Mouse (Mus musculus): ENCODE data around the gene Capza2. TPM values are rescaled to one million over a fixed set of nuclear protein-coding genes. Genes with fewer than 3 reads are reported as not detected.

Gene Capza2
- polyA plus RNA-seq, 1 experiment from 2014 or later = 223 TPM

DNA sequence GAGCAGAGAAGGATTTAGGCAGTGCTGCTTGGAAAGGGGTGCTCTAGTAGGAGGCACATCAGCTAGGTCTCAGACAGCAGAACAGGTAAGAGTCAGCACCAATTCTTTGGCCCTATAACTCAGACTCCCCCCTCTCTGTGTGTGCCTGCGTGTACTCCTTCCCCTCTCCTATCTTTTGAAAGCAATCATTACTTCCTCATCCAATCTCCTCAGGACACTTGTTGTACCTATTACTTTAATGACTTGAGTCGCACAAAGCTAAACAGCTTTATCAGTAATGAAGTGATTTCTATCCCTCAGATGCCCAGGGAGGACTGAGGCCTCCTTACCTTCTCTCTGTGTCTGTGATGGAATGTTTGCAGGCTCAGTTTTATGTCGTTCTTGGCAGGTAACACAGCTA is 10.1 kb downstream of the Capza2 start:
- Histone ChIP-seq H3K4me2 (no peak overlapping the region), H3K9ac (no peak overlapping the region), H3K27me3 (replicated peaks) (no peaks in the 10 kb centered on the region), H3K4me3 (no peak overlapping the region), H3K36me3 (peaks cover 14% of the 10 kb centered on the region), H3K4me1 (replicated peaks) (peaks cover 31% of the 10 kb centered on the region), H3K9me3 (replicated peaks) (no peaks in the 10 kb centered on the region), H3K27ac (ENCODE audit: poor library complexity, severe bottlenecking) (no peak overlapping the region)
- ATAC-seq (ENCODE audit: insufficient number of reproducible peaks, low FRiP score) = no peak
- 30% methylated on average over 3 of the region's 3 CpGs for WGBS

GRCm38 (mm10) chr6:17652132-17652531 is 16.1 kb downstream of the Capza2 start:
- no peaks in the 10 kb centered on the region for H3K4me1 ChIP-seq (replicated peaks)
- no peak overlapping the region for H3K4me3 ChIP-seq
- no peak for ATAC-seq (ENCODE audit: insufficient number of reproducible peaks, low FRiP score)
- no peak overlapping the region for H3K4me2 ChIP-seq
- H3K27ac ChIP-seq (ENCODE audit: poor library complexity, severe bottlenecking) = no peak overlapping the region
- no peaks in the 10 kb centered on the region for H3K27me3 ChIP-seq (replicated peaks)
- no peaks in the 10 kb centered on the region for H3K9me3 ChIP-seq (replicated peaks)
- H3K9ac ChIP-seq = no peak overlapping the region
- WGBS = 81% methylated on average over 2 of the region's 2 CpGs
- H3K36me3 ChIP-seq = peaks cover 27% of the 10 kb centered on the region

- Histone ChIP-seq H3K27me3 (replicated peaks) (no peaks in the 10 kb centered on the region), H3K36me3 (peaks cover 31% of the 10 kb centered on the region), H3K4me2 (no peak overlapping the region), H3K27ac (ENCODE audit: poor library complexity, severe bottlenecking) (no peak overlapping the region), H3K4me3 (no peak overlapping the region), H3K9ac (no peak overlapping the region), H3K4me1 (replicated peaks) (no peaks in the 10 kb centered on the region), H3K9me3 (replicated peaks) (no peaks in the 10 kb centered on the region)
- WGBS = 92% methylated on average over 2 of the region's 2 CpGs
- no peak for ATAC-seq (ENCODE audit: insufficient number of reproducible peaks, low FRiP score)
These were observed 19.0 kb downstream of the Capza2 start for GRCm38 (mm10) chr6:17655080-17655479.

- Histone ChIP-seq H3K4me3 (no peak overlapping the region), H3K9me3 (replicated peaks) (no peaks in the 10 kb centered on the region), H3K9ac (no peak overlapping the region), H3K4me2 (no peak overlapping the region), H3K36me3 (peaks cover 27% of the 10 kb centered on the region), H3K27me3 (replicated peaks) (no peaks in the 10 kb centered on the region), H3K4me1 (replicated peaks) (no peaks in the 10 kb centered on the region), H3K27ac (ENCODE audit: poor library complexity, severe bottlenecking) (no peak overlapping the region)
- ATAC-seq (ENCODE audit: insufficient number of reproducible peaks, low FRiP score) = no peak
- WGBS = 86% methylated on average over 1 of the region's 1 CpGs
These were observed 21.3 kb downstream of the Capza2 start for GRCm38 (mm10) chr6:17657308-17657707.

GRCm38 (mm10) chr6:17665348-17665747 is 29.3 kb downstream of the Capza2 start:
- no peak overlapping the region for H3K4me2 ChIP-seq
- H3K27me3 ChIP-seq (replicated peaks) = no peaks in the 10 kb centered on the region
- H3K36me3 ChIP-seq = peaks cover 51% of the 10 kb centered on the region
- ATAC-seq (ENCODE audit: insufficient number of reproducible peaks, low FRiP score) = no peak
- no peaks in the 10 kb centered on the region for H3K9me3 ChIP-seq (replicated peaks)
- H3K9ac ChIP-seq = no peak overlapping the region
- 89% methylated on average over 7 of the region's 7 CpGs for WGBS
- H3K4me1 ChIP-seq (replicated peaks) = no peaks in the 10 kb centered on the region
- H3K4me3 ChIP-seq = no peak overlapping the region
- no peak overlapping the region for H3K27ac ChIP-seq (ENCODE audit: poor library complexity, severe bottlenecking)

GRCm38 (mm10) chr6:17666024-17666423 is 30.0 kb downstream of the Capza2 start:
- Histone ChIP-seq H3K4me2 (no peak overlapping the region), H3K4me3 (no peak overlapping the region), H3K9me3 (replicated peaks) (no peaks in the 10 kb centered on the region), H3K4me1 (replicated peaks) (no peaks in the 10 kb centered on the region), H3K27ac (ENCODE audit: poor library complexity, severe bottlenecking) (no peak overlapping the region), H3K9ac (no peak overlapping the region), H3K27me3 (replicated peaks) (no peaks in the 10 kb centered on the region), H3K36me3 (peaks cover 56% of the 10 kb centered on the region)
- no peak for ATAC-seq (ENCODE audit: insufficient number of reproducible peaks, low FRiP score)

- no peaks in the 10 kb centered on the region for H3K9me3 ChIP-seq (replicated peaks)
- no peak overlapping the region for H3K4me3 ChIP-seq
- 87% methylated on average over 3 of the region's 3 CpGs for WGBS
- no peaks in the 10 kb centered on the region for H3K27me3 ChIP-seq (replicated peaks)
- no peak overlapping the region for H3K4me2 ChIP-seq
- H3K27ac ChIP-seq (ENCODE audit: poor library complexity, severe bottlenecking) = no peak overlapping the region
- ATAC-seq (ENCODE audit: insufficient number of reproducible peaks, low FRiP score) = no peak
- peaks cover 43% of the 10 kb centered on the region for H3K36me3 ChIP-seq
- H3K4me1 ChIP-seq (replicated peaks) = no peaks in the 10 kb centered on the region
- no peak overlapping the region for H3K9ac ChIP-seq
These were observed 31.8 kb downstream of the Capza2 start for GRCm38 (mm10) chr6:17667813-17668212.

DNA sequence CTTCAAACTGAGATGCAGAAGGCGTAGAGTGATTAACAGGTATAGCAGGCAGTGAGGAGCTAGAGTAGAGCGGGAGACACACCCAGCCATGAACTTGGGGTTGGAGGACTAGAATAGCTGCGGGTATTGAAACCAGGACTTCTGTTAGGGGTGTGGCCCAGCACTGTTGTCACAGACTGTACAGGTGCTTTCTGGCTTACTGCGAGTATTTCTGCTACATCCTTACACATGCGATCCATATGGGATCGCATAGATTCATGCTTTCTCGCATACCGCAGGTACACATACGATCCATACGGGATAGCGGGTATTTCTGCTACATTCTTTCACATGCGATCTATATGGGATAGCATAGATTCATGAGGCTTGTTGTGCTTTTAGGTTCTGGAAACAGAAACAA is 32.3 kb downstream of the Capza2 start:
- Histone ChIP-seq H3K27me3 (replicated peaks) (no peaks in the 10 kb centered on the region), H3K4me1 (replicated peaks) (no peaks in the 10 kb centered on the region), H3K36me3 (peaks cover 38% of the 10 kb centered on the region), H3K9ac (no peak overlapping the region), H3K27ac (ENCODE audit: poor library complexity, severe bottlenecking) (no peak overlapping the region), H3K4me3 (no peak overlapping the region), H3K4me2 (no peak overlapping the region), H3K9me3 (replicated peaks) (no peaks in the 10 kb centered on the region)
- WGBS = 95% methylated on average over 12 of the region's 12 CpGs
- no peak for ATAC-seq (ENCODE audit: insufficient number of reproducible peaks, low FRiP score)

DNA sequence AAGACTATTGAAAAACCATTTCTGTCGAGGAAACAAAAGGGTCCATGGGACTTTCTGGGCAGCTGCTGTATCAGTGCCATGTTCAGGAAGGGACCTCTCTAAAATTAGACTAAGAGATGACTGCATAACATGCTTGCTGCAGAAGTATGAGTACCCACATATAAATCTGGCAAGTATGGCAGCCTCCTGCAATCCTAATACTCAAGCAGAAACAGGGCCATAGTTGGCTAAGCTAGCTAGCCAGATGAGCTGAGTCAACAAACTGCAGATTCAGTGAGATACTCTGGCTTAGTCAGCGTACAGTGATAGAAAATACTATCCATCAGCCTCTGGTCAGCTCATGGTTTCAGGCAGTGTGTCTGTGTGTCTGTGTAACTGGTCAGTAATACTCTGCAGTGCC is 33.8 kb downstream of the Capza2 start:
- Histone ChIP-seq H3K9ac (no peak overlapping the region), H3K4me2 (no peak overlapping the region), H3K27ac (ENCODE audit: poor library complexity, severe bottlenecking) (no peak overlapping the region), H3K27me3 (replicated peaks) (no peaks in the 10 kb centered on the region), H3K36me3 (peaks cover 28% of the 10 kb centered on the region), H3K4me3 (no peak overlapping the region), H3K9me3 (replicated peaks) (no peaks in the 10 kb centered on the region), H3K4me1 (replicated peaks) (no peaks in the 10 kb centered on the region)
- ATAC-seq (ENCODE audit: insufficient number of reproducible peaks, low FRiP score) = no peak
- WGBS = 86% methylated on average over 2 of the region's 2 CpGs

- Histone ChIP-seq H3K27me3 (replicated peaks) (no peaks in the 10 kb centered on the region), H3K27ac (ENCODE audit: poor library complexity, severe bottlenecking) (no peak overlapping the region), H3K9me3 (replicated peaks) (no peaks in the 10 kb centered on the region), H3K4me1 (replicated peaks) (peaks cover 2% of the 10 kb centered on the region), H3K4me2 (no peak overlapping the region), H3K4me3 (no peak overlapping the region), H3K36me3 (peaks cover 5% of the 10 kb centered on the region; the same call in 1 of the 2 replicates), H3K9ac (no peak overlapping the region)
- ATAC-seq (ENCODE audit: insufficient number of reproducible peaks, low FRiP score) = 0 out of 2 replicates have a peak, but pooled peaks have one; percentile 22
- 22% methylated on average over 12 of the region's 12 CpGs for WGBS
These were observed 39.2 kb downstream of the Capza2 start for GRCm38 (mm10) chr6:17675019-17675756.

GRCm38 (mm10) chr6:17677008-17677407 is 41.0 kb downstream of the Capza2 start:
- 78% methylated on average over 2 of the region's 2 CpGs for WGBS
- H3K9ac ChIP-seq = no peak overlapping the region
- no peak for ATAC-seq (ENCODE audit: insufficient number of reproducible peaks, low FRiP score)

More at GRCm38 (mm10) chr6:17677008-17677407, 41.0 kb downstream of the Capza2 start:
- Histone ChIP-seq H3K4me3 (no peak overlapping the region), H3K4me1 (replicated peaks) (peaks cover 9% of the 10 kb centered on the region), H3K36me3 (no peaks in the 10 kb centered on the region), H3K27me3 (replicated peaks) (no peaks in the 10 kb centered on the region), H3K27ac (ENCODE audit: poor library complexity, severe bottlenecking) (no peak overlapping the region), H3K9me3 (replicated peaks) (peaks cover 6% of the 10 kb centered on the region; the same call in 1 of the 2 replicates), H3K4me2 (no peak overlapping the region)

All from heart, embryonic 12.5 days (tissue).